Mouse (Mus musculus): Measurements from ENCODE around the gene Hs6st1.

GRCm38 (mm10) chr1:36062826-36063640 is 5.2 kb upstream of the Hs6st1 start:
- TF ChIP-seq FLI1 (IDR thresholded peaks at IDR 0.05; ENCODE audit: low read length) (no peak), GATA1 (IDR thresholded peaks at IDR 0.05; ENCODE audit: borderline replicate concordance, low read length) (no peak)

Data from megakaryocyte, embryonic 14.5 days (primary cell).